Mouse (Mus musculus): ENCODE results near the gene Rpl23a. TPM values are rescaled to one million over a fixed set of nuclear protein-coding genes. Genes with fewer than 3 reads are reported as not detected.

Gene Rpl23a
- total and polyA plus RNA-seq, 3 experiments = 2,992 to 3,939 (median 3,361) TPM

GRCm38 (mm10) chr11:78172034-78172747 is 11.2 kb downstream of the Rpl23a start:
- Histone ChIP-seq H3K27me3 (replicated peaks) (no peaks in the 10 kb centered on the region), H3K79me2 (replicated peaks; ENCODE audit: control insufficient read depth, extremely low read depth, insufficient read depth, poor library complexity, severe bottlenecking) (no peaks in the 10 kb centered on the region), H3K9ac (ENCODE audit: insufficient read depth, low read depth) (no peak overlapping the region), H3K27ac (ENCODE audit: insufficient read depth, low read depth) (no peak overlapping the region), H3K4me3 (replicated peaks in 1 of 3; ENCODE audit: low read depth in 2 of 3, low read length in 2 of 3, poor library complexity in 1 of 3) (no peak overlapping the region), H3K4me2 (ENCODE audit: insufficient read depth, low read depth, poor library complexity, severe bottlenecking) (no peak overlapping the region), H3K4me1 (ENCODE audit: control insufficient read depth in 1 of 2, insufficient read depth in 2 of 2) (peaks cover 7 to 67% of the 10 kb centered on the region in 2 experiments), H3K36me3 (replicated peaks in 1 of 2; ENCODE audit: control insufficient read depth in 1 of 2, insufficient read depth in 1 of 2, low read length in 1 of 2) (peaks cover 0 to 31% of the 10 kb centered on the region in 2 experiments), H3K9me3 (replicated peaks; ENCODE audit: low read length) (peaks cover 2% of the 10 kb centered on the region)
- in situ Hi-C loops (cut with MboI; ENCODE audit: low pct_ligation_motif_present, low pct_unique_long_range_greater_than_20kb, low sequenced_read_pairs) = loop anchor here (10.0 kb wide), 1 partner anchor 147 kb away; no protein-coding TSS in a partner anchor
- peak; percentile 70 for DNase-seq (ENCODE audit: extremely low read depth)
- dilution Hi-C loops (cut with MboI; ENCODE audit: extremely low pct_ligation_motif_present, extremely low pct_unique_long_range_greater_than_20kb, low sequenced_read_pairs) = no loop called here
- TF ChIP-seq RAD21 (IDR thresholded peaks at IDR 0.05; ENCODE audit: low read depth, low read length) (peak; percentile 80), E2F4 (IDR thresholded peaks at IDR 0.05; ENCODE audit: insufficient replicate concordance, low read depth, low read length) (no peak), JUN (IDR thresholded peaks at IDR 0.05; ENCODE audit: insufficient read depth, low read depth, low read length) (no peak), MAX (IDR thresholded peaks at IDR 0.05; ENCODE audit: low read length) (no peak), TBP (conservative IDR thresholded peaks at IDR 0.05; ENCODE audit: low read depth, low read length) (no peak), BHLHE40 (IDR thresholded peaks at IDR 0.05; ENCODE audit: low read depth, low read length) (no peak), MAZ (IDR thresholded peaks at IDR 0.05; ENCODE audit: low read depth, low read length) (0 out of 2 replicates have a peak, but pooled peaks have one; percentile 19), SMC3 (IDR thresholded peaks at IDR 0.05; ENCODE audit: low read depth, low read length) (peak; percentile 83), HCFC1 (IDR thresholded peaks at IDR 0.05; ENCODE audit: low read depth, low read length) (0 out of 2 replicates have a peak, but pooled peaks have one; percentile 13), TCF12 (IDR thresholded peaks at IDR 0.05; ENCODE audit: low read depth, low read length) (0 out of 2 replicates have a peak, but pooled peaks have one; percentile 28), MYC (IDR thresholded peaks at IDR 0.05; ENCODE audit: low read depth, low read length) (no peak), CTCF (conservative IDR thresholded peaks at IDR 0.05 in 1 of 2, IDR thresholded peaks at IDR 0.05 in 1 of 2; ENCODE audit: low read depth in 2 of 2, low read length in 2 of 2) (peak in 1 of 2 experiments; percentile 91; a peak in 2 of 4 replicates), ELF1 (IDR thresholded peaks at IDR 0.05; ENCODE audit: low read depth, low read length) (no peak), GABPA (IDR thresholded peaks at IDR 0.05; ENCODE audit: insufficient replicate concordance, low read depth, low read length) (no peak), MEF2A (IDR thresholded peaks at IDR 0.05; ENCODE audit: borderline replicate concordance, low read depth, low read length) (no peak), SIN3A (IDR thresholded peaks at IDR 0.05; ENCODE audit: low read length) (no peak; the same call in 1 of the 2 replicates), ZNF384 (IDR thresholded peaks at IDR 0.05; ENCODE audit: low read depth, low read length) (no peak), JUND (conservative IDR thresholded peaks at IDR 0.05; ENCODE audit: low read depth, low read length) (no peak)

DNA sequence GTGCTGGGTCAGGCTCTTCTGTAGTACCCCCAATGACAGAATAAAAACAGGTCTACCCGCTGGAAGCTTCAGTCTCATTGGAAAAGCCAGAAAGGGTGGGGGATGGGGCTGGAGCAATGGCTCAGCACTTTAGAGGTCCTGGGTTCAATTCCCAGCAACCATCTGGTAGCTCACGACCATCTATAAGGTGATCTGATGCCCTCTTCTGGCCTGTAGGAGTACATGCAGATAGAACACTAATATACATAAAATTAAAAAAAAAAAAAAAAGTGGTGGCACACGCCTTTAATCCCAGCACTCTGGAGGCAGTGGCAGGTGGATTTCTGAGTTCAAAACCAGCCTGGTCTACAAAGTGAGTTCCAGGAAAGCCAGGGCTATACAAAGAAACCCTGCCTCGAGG is 12.1 kb downstream of the Rpl23a start:
- peaks cover 7 to 67% of the 10 kb centered on the region in 2 experiments for H3K4me1 ChIP-seq (ENCODE audit: control insufficient read depth in 1 of 2, insufficient read depth in 2 of 2)
- peaks cover 0 to 37% of the 10 kb centered on the region in 2 experiments for H3K36me3 ChIP-seq (replicated peaks in 1 of 2; ENCODE audit: control insufficient read depth in 1 of 2, insufficient read depth in 1 of 2, low read length in 1 of 2)
- TF ChIP-seq SMC3 (IDR thresholded peaks at IDR 0.05; ENCODE audit: low read depth, low read length) (peak; percentile 55), ZNF384 (IDR thresholded peaks at IDR 0.05; ENCODE audit: low read depth, low read length) (peak; percentile 93), CTCF (conservative IDR thresholded peaks at IDR 0.05 in 1 of 2, IDR thresholded peaks at IDR 0.05 in 1 of 2; ENCODE audit: low read depth in 2 of 2, low read length in 2 of 2) (peak in 1 of 2 experiments; percentile 60; a peak in 2 of 4 replicates), MYC (IDR thresholded peaks at IDR 0.05; ENCODE audit: low read depth, low read length) (0 out of 2 replicates have a peak, but pooled peaks have one; percentile 30), POLR2A (IDR thresholded peaks at IDR 0.05; ENCODE audit: low read depth, low read length) (no peak), RAD21 (IDR thresholded peaks at IDR 0.05; ENCODE audit: low read depth, low read length) (peak; percentile 45)
- no peak overlapping the region for H3K27ac ChIP-seq (ENCODE audit: insufficient read depth, low read depth)
- no peak overlapping the region for H3K4me3 ChIP-seq (replicated peaks in 1 of 3; ENCODE audit: low read depth in 2 of 3, low read length in 2 of 3, poor library complexity in 1 of 3)
- in situ Hi-C loops (cut with MboI; ENCODE audit: low pct_ligation_motif_present, low pct_unique_long_range_greater_than_20kb, low sequenced_read_pairs) (loop anchor here (10.0 kb wide), 1 partner anchor 147 kb away; no protein-coding TSS in a partner anchor), dilution Hi-C loops (cut with MboI; ENCODE audit: extremely low pct_ligation_motif_present, extremely low pct_unique_long_range_greater_than_20kb, low sequenced_read_pairs) (no loop called here)
- H3K9me3 ChIP-seq (replicated peaks; ENCODE audit: low read length) = peaks cover 2% of the 10 kb centered on the region
- no peak overlapping the region for H3K4me2 ChIP-seq (ENCODE audit: insufficient read depth, low read depth, poor library complexity, severe bottlenecking)
- no peaks in the 10 kb centered on the region for H3K79me2 ChIP-seq (replicated peaks; ENCODE audit: control insufficient read depth, extremely low read depth, insufficient read depth, poor library complexity, severe bottlenecking)
- H3K9ac ChIP-seq (ENCODE audit: insufficient read depth, low read depth) = no peak overlapping the region
- no peaks in the 10 kb centered on the region for H3K27me3 ChIP-seq (replicated peaks)
- DNase-seq (ENCODE audit: extremely low read depth) = no peak
